Mouse (Mus musculus) erythroblast, embryonic 14.5 days (primary cell): ENCODE measurements at regions not wholly inside any gene's neighbourhood (a gene's known extent, or its start where the extent isn't known, plus 50 kb on each side); places are given as distances from the start of the nearest gene placed in this dataset.

ENCODE experiments used
- GATA1 ChIP-seq: IDR thresholded peaks from 2 replicates; pipeline ENCODE4 v1.6.1; 2012; ENCODE audit warnings: low read length, inconsistent platforms, mixed read lengths
- TAL1 ChIP-seq: IDR thresholded peaks from 3 replicates; pipeline ENCODE4 v1.6.1; 2012; ENCODE audit warnings: low read length, inconsistent platforms, mixed read lengths

- TF ChIP-seq GATA1 (no peak), TAL1 (no peak)
Observed at GRCm38 (mm10) chr13:102447310-102447709, 246.0 kb upstream of the Cd180 start.
